10 mouse cellular contexts compared by ENCODE assay signal in genomic region chr11:68144235-68145065, GRCm38 (mm10).
DNase-seq lines count a peak whose midpoint lies in the region; ATAC-seq lines count a peak whose summit lies in the region.
"Had no signal": no experiment of that assay in that cellular context is flagged by ENCODE, and none has a peak within 500 bp of the region (broad histone marks: within the 10 kb centered on the region; RNA-seq: fewer than 3 reads in every experiment).

No protein-coding gene starts in this region.

- H3K4me2 ChIP-seq in midbrain, embryonic 12.5 days (replicated peaks) = peak overlapping the region; percentile 28

- DNase-seq in MN1 (ENCODE audit: low spot score) = peak; percentile 31
- peak; percentile 2 to 3 for DNase-seq in adrenal gland, postnatal 36 days
- DNase-seq in cerebellum, postnatal 25 days = no peak
- no peak for DNase-seq in spleen, adult 18-20 months
- DNase-seq in left cerebral cortex, adult 11 months (ENCODE audit: low spot score) = no peak
- DNase-seq: cerebellum, postnatal 36 days; kidney, adult 9 months had no signal

- ATAC-seq in hematopoietic stem cell, adult 5-6 weeks (replicated peaks in 1 of 2; ENCODE audit: insufficient read depth in 1 of 2, low FRiP score in 2 of 2, low TSS enrichment in 1 of 2, low read depth in 1 of 2, poor library complexity in 2 of 2, severe bottlenecking in 2 of 2) = peak; percentile 58 to 60; a peak in 2 of 4 replicates
- no peak for ATAC-seq in midbrain, embryonic 12.5 days (ENCODE audit: low FRiP score, low read depth)
- no peak for ATAC-seq in granulocyte monocyte progenitor cell, adult 5-6 weeks (replicated peaks; ENCODE audit: poor library complexity, severe bottlenecking)

- no peaks in the 10 kb centered on the region for H3K36me3 ChIP-seq in midbrain, embryonic 12.5 days

- H3K9me3 ChIP-seq in midbrain, embryonic 12.5 days = no peaks in the 10 kb centered on the region

- H3K4me3 ChIP-seq in midbrain, embryonic 12.5 days = no peak overlapping the region

- peaks cover 26% of the 10 kb centered on the region for H3K27me3 ChIP-seq in midbrain, embryonic 12.5 days

- H3K4me1 ChIP-seq in midbrain, embryonic 12.5 days = peaks cover 49% of the 10 kb centered on the region

- H3K27ac ChIP-seq in midbrain, embryonic 12.5 days (replicated peaks) = peak overlapping the region; percentile 87

- 24% methylated on average over 13 of the region's 13 CpGs for WGBS in midbrain, embryonic 12.5 days

- H3K9ac ChIP-seq in midbrain, embryonic 12.5 days (replicated peaks) = peak overlapping the region; percentile 34; the same call in 1 of the 2 replicates

Comparison
In these comparisons a context has a peak if more than half of its experiments do, and no peak if none do; other contexts are left out.
1. DNase-seq: peak in MN1 (single experiment) and adrenal gland, postnatal 36 days (2 of 2); none in cerebellum, postnatal 25 days (0 of 2), spleen, adult 18-20 months (0 of 2) and left cerebral cortex, adult 11 months (single experiment).
2. ATAC-seq: peak in hematopoietic stem cell, adult 5-6 weeks (2 of 2); none in midbrain, embryonic 12.5 days (single experiment) and granulocyte monocyte progenitor cell, adult 5-6 weeks (single experiment).